Mouse (Mus musculus) liver, embryonic 12.5 days (tissue): ENCODE results near the gene BC048671. TPM values are rescaled to one million over a fixed set of nuclear protein-coding genes. Genes with fewer than 3 reads are reported as not detected.

Experiments used
- polyA plus RNA-seq: library from polyadenylated mRNA; unstranded; fragments of >200 nt; fragmentation: Nextera tagmentation; extraction: Ambion mirVana; gene quantifications from 2 replicates; pipeline ENCODE4 v1.2.1, GENCODE M21; 2016

Gene BC048671
- polyA plus RNA-seq, 1 experiment from 2014 or later: not detected

Other genes starting within 250 kb of the BC048671 start
- not detected in 2 replicates for gene Vmn1r49, start 222.7 kb upstream of the BC048671 start, polyA plus RNA-seq
- not detected in 2 replicates for gene Vmn1r50, start 199.8 kb upstream of the BC048671 start, polyA plus RNA-seq
- not detected in 2 replicates for gene Vmn1r51, start 178.6 kb upstream of the BC048671 start, polyA plus RNA-seq
- gene Vmn1r52, start 126.4 kb upstream of the BC048671 start, polyA plus RNA-seq: not detected in 2 replicates
- gene V1ra8, start 98.4 kb upstream of the BC048671 start, polyA plus RNA-seq: not detected in 2 replicates
- not detected in 2 replicates for gene Vmn1r53, start 76.8 kb upstream of the BC048671 start, polyA plus RNA-seq
- not detected in 2 replicates for gene Vmn1r54, start 54.9 kb upstream of the BC048671 start, polyA plus RNA-seq
- gene Chst13, start 24.0 kb downstream of the BC048671 start, polyA plus RNA-seq: 14.5 and 16.7 TPM in 2 replicates
- 3.9 TPM in 2 replicates for gene Uroc1, start 32.1 kb downstream of the BC048671 start, polyA plus RNA-seq
- 5.6 and 7.9 TPM in 2 replicates for gene Zxdc, start 68.3 kb downstream of the BC048671 start, polyA plus RNA-seq
- not detected in 2 replicates for gene Cfap100, start 127.6 kb downstream of the BC048671 start, polyA plus RNA-seq
- gene Klf15, start 161.4 kb downstream of the BC048671 start, polyA plus RNA-seq: 8.6 and 10.3 TPM in 2 replicates
- gene Aldh1l1, start 185.2 kb downstream of the BC048671 start, polyA plus RNA-seq: 8.0 and 11.6 TPM in 2 replicates